Mouse (Mus musculus): ENCODE measurements around the gene Txndc11. TPM values are rescaled to one million over a fixed set of nuclear protein-coding genes. Genes with fewer than 3 reads are reported as not detected.

Txndc11 gene
- polyA plus RNA-seq, 1 experiment from 2014 or later, result 30.2 TPM

GRCm38 (mm10) chr16:11086856-11087588 is 47.4 kb downstream of the Txndc11 start:
- Histone ChIP-seq H3K27me3 (ENCODE audit: control insufficient read depth, insufficient read depth, low read depth, low read length) (no peaks in the 10 kb centered on the region), H3K4me2 (ENCODE audit: low read length) (no peak overlapping the region), H3K4me1 (ENCODE audit: control insufficient read depth, insufficient read depth, low read length) (no peaks in the 10 kb centered on the region), H3K4me3 (ENCODE audit: low read depth, low read length) (no peak overlapping the region), H3K9me3 (replicated peaks; ENCODE audit: control insufficient read depth, low read length, poor library complexity, severe bottlenecking) (no peaks in the 10 kb centered on the region), H3K9ac (ENCODE audit: low read depth, low read length) (no peak overlapping the region), H3K36me3 (ENCODE audit: control insufficient read depth, insufficient read depth, low read length) (peaks cover 30% of the 10 kb centered on the region), H3K27ac (ENCODE audit: low read length) (peak overlapping the region; percentile 51; the same call in 1 of the 2 replicates)
- ATAC-seq, result peak; percentile 77
- WGBS, result 53% methylated on average over 5 of the region's 5 CpGs

- Histone ChIP-seq H3K4me1 (ENCODE audit: control insufficient read depth, insufficient read depth, low read length) (no peaks in the 10 kb centered on the region), H3K27me3 (ENCODE audit: control insufficient read depth, insufficient read depth, low read depth, low read length) (no peaks in the 10 kb centered on the region), H3K36me3 (ENCODE audit: control insufficient read depth, insufficient read depth, low read length) (peaks cover 28% of the 10 kb centered on the region), H3K9ac (ENCODE audit: low read depth, low read length) (no peak overlapping the region), H3K9me3 (replicated peaks; ENCODE audit: control insufficient read depth, low read length, poor library complexity, severe bottlenecking) (no peaks in the 10 kb centered on the region), H3K27ac (ENCODE audit: low read length) (no peak overlapping the region), H3K4me2 (ENCODE audit: low read length) (no peak overlapping the region), H3K4me3 (ENCODE audit: low read depth, low read length) (no peak overlapping the region)
- no peak for ATAC-seq
- WGBS, result 96% methylated on average over 3 of the region's 3 CpGs
Measured at GRCm38 (mm10) chr16:11086299-11086698, 48.2 kb downstream of the Txndc11 start.

GRCm38 (mm10) chr16:11084181-11084580 is 50.3 kb downstream of the Txndc11 start:
- Histone ChIP-seq H3K4me2 (ENCODE audit: low read length) (no peak overlapping the region), H3K9ac (ENCODE audit: low read depth, low read length) (no peak overlapping the region), H3K36me3 (ENCODE audit: control insufficient read depth, insufficient read depth, low read length) (peaks cover 23% of the 10 kb centered on the region), H3K27ac (ENCODE audit: low read length) (no peak overlapping the region), H3K27me3 (ENCODE audit: control insufficient read depth, insufficient read depth, low read depth, low read length) (no peaks in the 10 kb centered on the region), H3K9me3 (replicated peaks; ENCODE audit: control insufficient read depth, low read length, poor library complexity, severe bottlenecking) (no peaks in the 10 kb centered on the region), H3K4me1 (ENCODE audit: control insufficient read depth, insufficient read depth, low read length) (no peaks in the 10 kb centered on the region), H3K4me3 (ENCODE audit: low read depth, low read length) (no peak overlapping the region)
- WGBS, result 93% methylated on average over 8 of the region's 8 CpGs
- no peak for ATAC-seq

GRCm38 (mm10) chr16:11078216-11078869 is 56.1 kb downstream of the Txndc11 start:
- Histone ChIP-seq H3K4me3 (ENCODE audit: low read depth, low read length) (no peak overlapping the region), H3K9me3 (replicated peaks; ENCODE audit: control insufficient read depth, low read length, poor library complexity, severe bottlenecking) (no peaks in the 10 kb centered on the region), H3K27me3 (ENCODE audit: control insufficient read depth, insufficient read depth, low read depth, low read length) (no peaks in the 10 kb centered on the region), H3K27ac (ENCODE audit: low read length) (no peak overlapping the region), H3K4me2 (ENCODE audit: low read length) (no peak overlapping the region), H3K36me3 (ENCODE audit: control insufficient read depth, insufficient read depth, low read length) (peaks cover 23% of the 10 kb centered on the region), H3K4me1 (ENCODE audit: control insufficient read depth, insufficient read depth, low read length) (peaks cover 6% of the 10 kb centered on the region), H3K9ac (ENCODE audit: low read depth, low read length) (no peak overlapping the region)
- WGBS, result 77% methylated on average over 3 of the region's 3 CpGs
- no peak for ATAC-seq

GRCm38 (mm10) chr16:11077601-11078201 is 56.7 kb downstream of the Txndc11 start:
- Histone ChIP-seq H3K9ac (ENCODE audit: low read depth, low read length) (no peak overlapping the region), H3K4me3 (ENCODE audit: low read depth, low read length) (no peak overlapping the region), H3K4me1 (ENCODE audit: control insufficient read depth, insufficient read depth, low read length) (peaks cover 12% of the 10 kb centered on the region), H3K36me3 (ENCODE audit: control insufficient read depth, insufficient read depth, low read length) (peaks cover 20% of the 10 kb centered on the region), H3K9me3 (replicated peaks; ENCODE audit: control insufficient read depth, low read length, poor library complexity, severe bottlenecking) (no peaks in the 10 kb centered on the region), H3K27ac (ENCODE audit: low read length) (no peak overlapping the region), H3K4me2 (ENCODE audit: low read length) (no peak overlapping the region), H3K27me3 (ENCODE audit: control insufficient read depth, insufficient read depth, low read depth, low read length) (no peaks in the 10 kb centered on the region)
- no peak for ATAC-seq
- whole genome bisulfite sequencing, result 91% methylated on average over 9 of the region's 9 CpGs

GRCm38 (mm10) chr16:11073060-11073459 is 61.4 kb downstream of the Txndc11 start:
- 61% methylated on average over 6 of the region's 6 CpGs for WGBS
- Histone ChIP-seq H3K9ac (ENCODE audit: low read depth, low read length) (no peak overlapping the region), H3K4me3 (ENCODE audit: low read depth, low read length) (no peak overlapping the region), H3K36me3 (ENCODE audit: control insufficient read depth, insufficient read depth, low read length) (peaks cover 23% of the 10 kb centered on the region), H3K4me1 (ENCODE audit: control insufficient read depth, insufficient read depth, low read length) (peaks cover 47% of the 10 kb centered on the region), H3K27me3 (ENCODE audit: control insufficient read depth, insufficient read depth, low read depth, low read length) (no peaks in the 10 kb centered on the region), H3K4me2 (ENCODE audit: low read length) (no peak overlapping the region), H3K27ac (ENCODE audit: low read length) (0 out of 2 replicates have a peak overlapping the region, but pooled peaks have one; percentile 18), H3K9me3 (replicated peaks; ENCODE audit: control insufficient read depth, low read length, poor library complexity, severe bottlenecking) (no peaks in the 10 kb centered on the region)
- no peak for ATAC-seq

- Histone ChIP-seq H3K36me3 (ENCODE audit: control insufficient read depth, insufficient read depth, low read length) (peaks cover 23% of the 10 kb centered on the region), H3K4me1 (ENCODE audit: control insufficient read depth, insufficient read depth, low read length) (peaks cover 53% of the 10 kb centered on the region)
Measured at GRCm38 (mm10) chr16:11072454-11072853, 62.0 kb downstream of the Txndc11 start.

GRCm38 (mm10) chr16:11071887-11072286 is 62.6 kb downstream of the Txndc11 start:
- Histone ChIP-seq H3K27me3 (ENCODE audit: control insufficient read depth, insufficient read depth, low read depth, low read length) (no peaks in the 10 kb centered on the region), H3K27ac (ENCODE audit: low read length) (no peak overlapping the region), H3K9ac (ENCODE audit: low read depth, low read length) (no peak overlapping the region), H3K4me2 (ENCODE audit: low read length) (no peak overlapping the region), H3K4me1 (ENCODE audit: control insufficient read depth, insufficient read depth, low read length) (peaks cover 56% of the 10 kb centered on the region), H3K4me3 (ENCODE audit: low read depth, low read length) (no peak overlapping the region), H3K9me3 (replicated peaks; ENCODE audit: control insufficient read depth, low read length, poor library complexity, severe bottlenecking) (no peaks in the 10 kb centered on the region), H3K36me3 (ENCODE audit: control insufficient read depth, insufficient read depth, low read length) (peaks cover 23% of the 10 kb centered on the region)
- 94% methylated on average over 4 of the region's 4 CpGs for WGBS
- ATAC-seq, result no peak

More at GRCm38 (mm10) chr16:11072454-11072853, 62.0 kb downstream of the Txndc11 start:
- WGBS, result 79% methylated on average over 8 of the region's 8 CpGs
- Histone ChIP-seq H3K4me2 (ENCODE audit: low read length) (no peak overlapping the region), H3K9me3 (replicated peaks; ENCODE audit: control insufficient read depth, low read length, poor library complexity, severe bottlenecking) (no peaks in the 10 kb centered on the region), H3K27ac (ENCODE audit: low read length) (0 out of 2 replicates have a peak overlapping the region, but pooled peaks have one; percentile 18), H3K27me3 (ENCODE audit: control insufficient read depth, insufficient read depth, low read depth, low read length) (no peaks in the 10 kb centered on the region), H3K9ac (ENCODE audit: low read depth, low read length) (no peak overlapping the region), H3K4me3 (ENCODE audit: low read depth, low read length) (no peak overlapping the region)
- ATAC-seq, result no peak

GRCm38 (mm10) chr16:11071176-11071575 is 63.3 kb downstream of the Txndc11 start:
- no peaks in the 10 kb centered on the region for H3K27me3 ChIP-seq (ENCODE audit: control insufficient read depth, insufficient read depth, low read depth, low read length)
- H3K4me3 ChIP-seq (ENCODE audit: low read depth, low read length), result no peak overlapping the region
- H3K36me3 ChIP-seq (ENCODE audit: control insufficient read depth, insufficient read depth, low read length), result peaks cover 19% of the 10 kb centered on the region
- no peak overlapping the region for H3K27ac ChIP-seq (ENCODE audit: low read length)
- H3K9me3 ChIP-seq (replicated peaks; ENCODE audit: control insufficient read depth, low read length, poor library complexity, severe bottlenecking), result no peaks in the 10 kb centered on the region
- H3K4me1 ChIP-seq (ENCODE audit: control insufficient read depth, insufficient read depth, low read length), result peaks cover 56% of the 10 kb centered on the region
- WGBS, result 83% methylated on average over 5 of the region's 5 CpGs
- ATAC-seq, result no peak
- no peak overlapping the region for H3K4me2 ChIP-seq (ENCODE audit: low read length)
- H3K9ac ChIP-seq (ENCODE audit: low read depth, low read length), result no peak overlapping the region

Data from midbrain, embryonic 16.5 days (tissue).